26 mouse cellular contexts compared by ENCODE assay signal in the genomic region with DNA sequence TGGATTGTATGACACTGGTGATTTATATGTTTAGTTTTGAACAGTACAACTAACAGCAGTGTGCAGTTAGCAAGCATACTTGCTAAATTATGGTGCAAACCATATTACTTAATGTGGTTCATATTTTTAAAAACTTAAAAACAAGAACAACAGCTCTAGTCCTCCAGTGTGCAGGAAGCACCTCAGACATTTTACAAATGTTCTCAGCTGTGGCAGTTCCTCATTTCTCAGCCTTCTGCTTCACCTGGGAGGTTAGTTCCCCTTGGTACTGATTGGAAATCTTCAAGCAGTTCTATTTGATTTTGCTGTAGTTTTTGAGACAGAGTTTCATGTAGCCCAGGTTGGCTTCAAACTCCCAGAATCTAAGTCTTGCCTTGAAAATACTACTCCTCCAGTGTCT.
"Had no signal": no experiment of that assay in that cellular context is flagged by ENCODE, and none has a peak within 500 bp of the region (broad histone marks: within the 10 kb centered on the region; RNA-seq: fewer than 3 reads in every experiment).

No protein-coding gene starts in this region.

- H3K4me1 ChIP-seq: heart, embryonic 10.5 days; heart, embryonic 15.5 days; hindbrain, embryonic 10.5 days; hindbrain, embryonic 12.5 days; intestine, embryonic 15.5 days had no signal

- H3K4me3 ChIP-seq: heart, embryonic 10.5 days; heart, embryonic 13.5 days; heart, embryonic 15.5 days; hindbrain, embryonic 10.5 days; hindbrain, embryonic 12.5 days; intestine, embryonic 15.5 days; limb, embryonic 13.5 days; limb, embryonic 15.5 days; liver, embryonic 12.5 days had no signal

- H3K9me3 ChIP-seq: heart, embryonic 10.5 days; heart, embryonic 13.5 days; heart, embryonic 15.5 days; hindbrain, embryonic 10.5 days; hindbrain, embryonic 12.5 days; intestine, embryonic 15.5 days; limb, embryonic 13.5 days; limb, embryonic 15.5 days; liver, embryonic 12.5 days had no signal

- DNase-seq: gastrocnemius, postnatal 25 days; heart, adult 18-20 months; heart, postnatal 14 days; heart, postnatal 36 days; kidney, adult 18-20 months; kidney, adult 8-10 months; kidney, postnatal 10 days; kidney, postnatal 25 days; kidney, postnatal 4 days; layer of hippocampus, adult 9-11 months; layer of hippocampus, postnatal 36 days; left cerebral cortex, postnatal 4 days had no signal

- H3K36me3 ChIP-seq: heart, embryonic 10.5 days; heart, embryonic 13.5 days; heart, embryonic 15.5 days; hindbrain, embryonic 10.5 days; hindbrain, embryonic 12.5 days; intestine, embryonic 15.5 days; limb, embryonic 13.5 days; limb, embryonic 15.5 days; liver, embryonic 12.5 days had no signal

- H3K4me2 ChIP-seq: heart, embryonic 13.5 days; heart, embryonic 15.5 days; hindbrain, embryonic 12.5 days; hindbrain, embryonic 14.5 days; intestine, embryonic 15.5 days; limb, embryonic 13.5 days; limb, embryonic 15.5 days; liver, embryonic 12.5 days had no signal

- H3K9ac ChIP-seq: heart, embryonic 13.5 days; heart, embryonic 15.5 days; hindbrain, embryonic 12.5 days; hindbrain, embryonic 14.5 days; intestine, embryonic 15.5 days; limb, embryonic 13.5 days; limb, embryonic 15.5 days; liver, embryonic 12.5 days; liver, embryonic 14.5 days had no signal

- H3K27me3 ChIP-seq: heart, embryonic 13.5 days; heart, embryonic 15.5 days; hindbrain, embryonic 12.5 days; intestine, embryonic 15.5 days; limb, embryonic 13.5 days; limb, embryonic 15.5 days; liver, embryonic 12.5 days had no signal

- ATAC-seq: hindbrain, embryonic 16.5 days; inflammation-experienced regulatory T-cells, adult 6 months; intestine, embryonic 15.5 days; intestine, postnatal 0 days; liver, embryonic 12.5 days had no signal

- H3K27ac ChIP-seq: heart, embryonic 10.5 days; heart, embryonic 13.5 days; heart, embryonic 15.5 days; hindbrain, embryonic 10.5 days; hindbrain, embryonic 12.5 days; hindbrain, embryonic 14.5 days; intestine, embryonic 15.5 days; limb, embryonic 13.5 days; limb, embryonic 15.5 days; liver, embryonic 12.5 days; liver, embryonic 14.5 days had no signal
